Mouse (Mus musculus): ENCODE measurements around the gene Szt2. TPM values are rescaled to one million over a fixed set of nuclear protein-coding genes. Genes with fewer than 3 reads are reported as not detected.

Szt2 gene
- 11.6 and 14.0 TPM in 2 replicates for polyA plus RNA-seq (2014; fragmentation: Nextera tagmentation; extraction: Ambion mirVana)

GRCm38 (mm10) chr4:118409142-118409900 is at the start of gene Szt2, which contains the start of gene Med8:
Gene Szt2, minus strand, starts transcription at chr4:118409273.
Gene Med8, plus strand, starts transcription at chr4:118409337.
- ATAC-seq (ENCODE audit: low FRiP score) (peak; percentile 96), DNase-seq (ENCODE audit: low spot score) (peak; percentile 90)
- H3K9ac ChIP-seq = peak within 1 kb of the TSS; percentile 85
- H3K27ac ChIP-seq = peak within 1 kb of the TSS; percentile 58; the same call in 1 of the 2 replicates
- WGBS = under 1% methylated on average over 53 of the region's 53 CpGs
- H3K4me3 ChIP-seq (replicated peaks; ENCODE audit: low read length) = peak within 1 kb of the TSS; percentile 76
- peak within 1 kb of the TSS; percentile 81 for H3K4me2 ChIP-seq (replicated peaks)
- no peaks in the 10 kb centered on the region for H3K9me3 ChIP-seq (ENCODE audit: control insufficient read depth, low read length)
- H3K36me3 ChIP-seq (replicated peaks; ENCODE audit: control insufficient read depth, insufficient read depth) = peaks cover 46% of the 10 kb centered on the region
- peaks cover 14% of the 10 kb centered on the region for H3K4me1 ChIP-seq (replicated peaks; ENCODE audit: control insufficient read depth, insufficient read depth, low read length)
- H3K27me3 ChIP-seq (ENCODE audit: control insufficient read depth, insufficient read depth, low read length) = no peaks in the 10 kb centered on the region

DNA sequence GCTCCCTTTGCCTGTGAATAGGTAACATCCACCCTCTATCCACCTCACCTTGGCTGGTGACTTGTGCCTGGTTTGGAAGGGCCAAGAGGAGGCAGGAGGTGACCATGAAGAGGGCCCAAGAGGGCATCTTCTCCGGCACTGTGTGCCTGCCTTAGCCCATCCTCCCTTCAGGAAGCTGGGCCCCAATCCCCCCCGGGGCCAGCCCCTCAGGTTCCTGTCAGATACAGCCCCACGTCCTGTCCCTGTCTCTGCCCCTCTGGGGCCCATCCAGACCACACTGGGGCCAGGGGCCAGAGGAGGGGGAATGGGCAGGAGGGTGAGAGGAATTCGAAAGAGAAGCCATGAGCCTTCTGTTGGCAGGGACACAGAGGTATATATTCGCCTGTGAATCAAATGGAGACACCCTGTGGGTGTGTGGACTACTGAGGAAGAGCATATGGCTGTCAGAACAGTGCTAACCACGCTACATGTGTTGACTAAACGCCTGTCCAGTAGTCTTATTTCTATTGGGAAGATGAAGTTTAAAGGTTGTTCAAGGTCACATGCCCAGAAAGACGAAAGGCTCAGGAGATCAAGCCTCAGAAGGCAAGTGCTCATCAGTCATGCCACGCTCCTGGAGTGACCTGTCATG is 48.4 kb upstream of the Szt2 start, which contains the start of gene Mpl:
TSS of gene Mpl (minus strand) at position 169 of the 631 bp plus-strand sequence.
- H3K4me2 ChIP-seq (replicated peaks) = no peak within 1 kb of the TSS
- H3K27me3 ChIP-seq (ENCODE audit: control insufficient read depth, insufficient read depth, low read length) = no peaks in the 10 kb centered on the region
- H3K4me1 ChIP-seq (replicated peaks; ENCODE audit: control insufficient read depth, insufficient read depth, low read length) = no peaks in the 10 kb centered on the region
- no peaks in the 10 kb centered on the region for H3K9me3 ChIP-seq (ENCODE audit: control insufficient read depth, low read length)
- H3K27ac ChIP-seq = no peak within 1 kb of the TSS
- no peak within 1 kb of the TSS for H3K9ac ChIP-seq
- 74% methylated on average over 9 of the region's 9 CpGs for WGBS
- H3K4me3 ChIP-seq (replicated peaks; ENCODE audit: low read length) = no peak within 1 kb of the TSS
- ATAC-seq (ENCODE audit: low FRiP score) (no peak), DNase-seq (ENCODE audit: low spot score) (no peak)
- H3K36me3 ChIP-seq (replicated peaks; ENCODE audit: control insufficient read depth, insufficient read depth) = no peaks in the 10 kb centered on the region

DNA sequence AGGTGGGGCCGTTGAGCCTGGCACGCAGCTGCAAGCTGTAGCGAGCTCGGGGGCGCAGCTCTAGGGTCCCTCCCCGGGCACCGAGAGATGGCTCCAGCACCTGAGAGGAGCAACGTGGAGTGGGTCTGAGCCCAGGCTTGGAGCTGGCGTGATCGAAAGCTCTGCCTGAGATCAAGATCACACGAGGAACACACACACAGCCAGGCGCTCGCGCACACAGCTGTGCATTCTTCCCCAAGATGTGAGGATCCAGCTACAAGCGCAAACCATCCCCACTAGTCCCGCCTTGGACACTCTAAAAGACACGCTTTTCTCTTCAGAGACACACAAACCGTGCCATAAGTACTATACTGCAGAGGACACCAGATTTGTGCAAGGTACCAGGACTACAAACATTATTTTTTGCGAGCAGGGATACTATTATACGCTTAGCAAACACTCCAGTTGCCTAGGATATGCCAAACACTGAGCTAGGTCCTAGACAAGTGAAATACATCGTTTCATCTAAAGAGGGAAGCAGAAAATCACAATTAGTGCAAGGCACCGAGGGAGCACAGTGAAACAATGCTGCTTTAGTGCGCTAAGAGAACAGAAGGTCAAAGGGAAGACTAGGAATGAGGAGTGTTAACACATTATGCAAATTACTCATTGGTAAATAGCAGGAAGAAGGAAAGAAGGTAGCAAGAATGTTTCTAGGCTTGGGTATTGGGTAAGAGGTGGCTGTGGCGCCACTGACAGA is 37.5 kb upstream of the Szt2 start:
- Histone ChIP-seq H3K27me3 (ENCODE audit: control insufficient read depth, insufficient read depth, low read length) (no peaks in the 10 kb centered on the region), H3K4me1 (replicated peaks; ENCODE audit: control insufficient read depth, insufficient read depth, low read length) (peaks cover 11% of the 10 kb centered on the region; the same call in 1 of the 2 replicates), H3K36me3 (replicated peaks; ENCODE audit: control insufficient read depth, insufficient read depth) (no peaks in the 10 kb centered on the region), H3K4me3 (replicated peaks; ENCODE audit: low read length) (peak overlapping the region; percentile 34), H3K9me3 (ENCODE audit: control insufficient read depth, low read length) (no peaks in the 10 kb centered on the region), H3K4me2 (replicated peaks) (peak overlapping the region; percentile 70), H3K27ac (no peak overlapping the region), H3K9ac (peak overlapping the region; percentile 44)
- peak; percentile 35 for DNase-seq (ENCODE audit: low spot score)
- 0 out of 2 replicates have a peak, but pooled peaks have one; percentile 25 for ATAC-seq (ENCODE audit: low FRiP score)
- 18% methylated on average over 24 of the region's 24 CpGs for WGBS

GRCm38 (mm10) chr4:118445781-118446414 is 36.8 kb upstream of the Szt2 start:
- ATAC-seq (ENCODE audit: low FRiP score) (peak; percentile 77), DNase-seq (ENCODE audit: low spot score) (no peak)
- Histone ChIP-seq H3K27me3 (ENCODE audit: control insufficient read depth, insufficient read depth, low read length) (no peaks in the 10 kb centered on the region), H3K27ac (no peak overlapping the region), H3K9me3 (ENCODE audit: control insufficient read depth, low read length) (no peaks in the 10 kb centered on the region), H3K4me1 (replicated peaks; ENCODE audit: control insufficient read depth, insufficient read depth, low read length) (peaks cover 11% of the 10 kb centered on the region; the same call in 1 of the 2 replicates), H3K4me2 (replicated peaks) (peak overlapping the region; percentile 70), H3K9ac (peak overlapping the region; percentile 44), H3K4me3 (replicated peaks; ENCODE audit: low read length) (peak overlapping the region; percentile 34), H3K36me3 (replicated peaks; ENCODE audit: control insufficient read depth, insufficient read depth) (no peaks in the 10 kb centered on the region)
- 20% methylated on average over 18 of the region's 18 CpGs for WGBS

GRCm38 (mm10) chr4:118445088-118445487 is 36.0 kb upstream of the Szt2 start:
- 87% methylated on average over 10 of the region's 10 CpGs for WGBS
- no peak overlapping the region for H3K4me3 ChIP-seq (replicated peaks; ENCODE audit: low read length)
- no peak for DNase-seq (ENCODE audit: low spot score)
- no peak overlapping the region for H3K4me2 ChIP-seq (replicated peaks)
- no peak for ATAC-seq (ENCODE audit: low FRiP score)
- no peak overlapping the region for H3K27ac ChIP-seq
- H3K27me3 ChIP-seq (ENCODE audit: control insufficient read depth, insufficient read depth, low read length) = no peaks in the 10 kb centered on the region
- peaks cover 11% of the 10 kb centered on the region; the same call in 1 of the 2 replicates for H3K4me1 ChIP-seq (replicated peaks; ENCODE audit: control insufficient read depth, insufficient read depth, low read length)
- no peaks in the 10 kb centered on the region for H3K36me3 ChIP-seq (replicated peaks; ENCODE audit: control insufficient read depth, insufficient read depth)
- no peak overlapping the region for H3K9ac ChIP-seq
- H3K9me3 ChIP-seq (ENCODE audit: control insufficient read depth, low read length) = no peaks in the 10 kb centered on the region

- peak overlapping the region; percentile 94 for H3K4me2 ChIP-seq (replicated peaks)
- 7% methylated on average over 12 of the region's 12 CpGs for WGBS
- H3K27me3 ChIP-seq (ENCODE audit: control insufficient read depth, insufficient read depth, low read length) = no peaks in the 10 kb centered on the region
- H3K27ac ChIP-seq = peak overlapping the region; percentile 84
- ATAC-seq (ENCODE audit: low FRiP score) (peak; percentile 36; the same call in 1 of the 2 replicates), DNase-seq (ENCODE audit: low spot score) (peak; percentile 62)
- H3K36me3 ChIP-seq (replicated peaks; ENCODE audit: control insufficient read depth, insufficient read depth) = 0 out of 2 replicates have a peak, but pooled peaks cover 5% of the 10 kb centered on the region
- H3K9me3 ChIP-seq (ENCODE audit: control insufficient read depth, low read length) = no peaks in the 10 kb centered on the region
- H3K4me1 ChIP-seq (replicated peaks; ENCODE audit: control insufficient read depth, insufficient read depth, low read length) = peaks cover 12% of the 10 kb centered on the region; the same call in 1 of the 2 replicates
- peak overlapping the region; percentile 52 for H3K4me3 ChIP-seq (replicated peaks; ENCODE audit: low read length)
- peak overlapping the region; percentile 75 for H3K9ac ChIP-seq
Measured at GRCm38 (mm10) chr4:118437829-118438253, 28.8 kb upstream of the Szt2 start.

- Histone ChIP-seq H3K27ac (peak within 1 kb of the TSS; percentile 84), H3K4me3 (replicated peaks; ENCODE audit: low read length) (peak within 1 kb of the TSS; percentile 52), H3K4me1 (replicated peaks; ENCODE audit: control insufficient read depth, insufficient read depth, low read length) (peaks cover 12% of the 10 kb centered on the region; the same call in 1 of the 2 replicates), H3K27me3 (ENCODE audit: control insufficient read depth, insufficient read depth, low read length) (no peaks in the 10 kb centered on the region), H3K4me2 (replicated peaks) (peak within 1 kb of the TSS; percentile 94), H3K36me3 (replicated peaks; ENCODE audit: control insufficient read depth, insufficient read depth) (peaks cover 12% of the 10 kb centered on the region), H3K9ac (peak within 1 kb of the TSS; percentile 75), H3K9me3 (ENCODE audit: control insufficient read depth, low read length) (no peaks in the 10 kb centered on the region)
- DNase-seq (ENCODE audit: low spot score) (peak; percentile 91), ATAC-seq (ENCODE audit: low FRiP score) (peak; percentile 96)
- under 1% methylated on average over 67 of the region's 67 CpGs for WGBS
Measured at GRCm38 (mm10) chr4:118436820-118437603, 27.9 kb upstream of the Szt2 start, which contains the start of gene Cdc20. Gene Cdc20, minus strand, starts transcription at chr4:118437352.

- no peaks in the 10 kb centered on the region for H3K9me3 ChIP-seq (ENCODE audit: control insufficient read depth, low read length)
- ATAC-seq (ENCODE audit: low FRiP score) (no peak), DNase-seq (ENCODE audit: low spot score) (no peak)
- H3K9ac ChIP-seq = no peak overlapping the region
- H3K27me3 ChIP-seq (ENCODE audit: control insufficient read depth, insufficient read depth, low read length) = no peaks in the 10 kb centered on the region
- H3K4me2 ChIP-seq (replicated peaks) = no peak overlapping the region
- H3K4me3 ChIP-seq (replicated peaks; ENCODE audit: low read length) = no peak overlapping the region
- 50% methylated on average over 8 of the region's 8 CpGs for WGBS
- H3K27ac ChIP-seq = no peak overlapping the region
- H3K4me1 ChIP-seq (replicated peaks; ENCODE audit: control insufficient read depth, insufficient read depth, low read length) = peaks cover 23% of the 10 kb centered on the region
- H3K36me3 ChIP-seq (replicated peaks; ENCODE audit: control insufficient read depth, insufficient read depth) = peaks cover 22% of the 10 kb centered on the region
Measured at GRCm38 (mm10) chr4:118432332-118432731, 23.3 kb upstream of the Szt2 start.

Measured in hindbrain, embryonic 14.5 days (tissue).